Mouse (Mus musculus) liver, postnatal 0 days (tissue): ENCODE measurements around the gene Vamp5.

Source experiments
- CTCF ChIP-seq: sonication (generic); IDR thresholded peaks from 2 replicates; pipeline ENCODE4 v1.5.1; 2016; ENCODE audit warnings: antibody characterized with exemption, low read depth
- EP300 ChIP-seq: IDR thresholded peaks from 2 replicates; pipeline ENCODE4 v1.6.1; 2016; ENCODE audit warnings: antibody characterized with exemption, low read depth, mild to moderate bottlenecking

DNA sequence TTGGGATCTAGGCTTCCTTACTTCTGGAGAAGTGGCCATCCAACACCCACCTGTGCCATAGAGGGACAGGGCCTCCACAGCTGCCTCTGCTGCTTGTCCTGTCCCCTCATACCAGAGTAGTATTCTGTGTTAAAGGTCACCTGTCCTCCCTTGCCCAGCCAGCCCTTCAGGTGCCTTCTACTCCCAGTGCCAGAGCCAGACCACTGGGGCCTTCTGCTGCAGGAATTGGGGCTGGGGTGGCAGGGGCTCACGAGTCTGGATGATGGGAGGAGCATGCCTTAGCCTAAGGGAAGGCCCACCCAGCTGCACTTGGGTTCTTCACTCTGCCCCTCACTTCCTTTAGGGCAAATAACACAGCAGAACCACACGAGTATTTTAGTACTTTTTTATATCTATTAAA, 20.9 kb downstream of the Vamp5 start:
- no peak for TF ChIP-seq CTCF
- no peak for TF ChIP-seq EP300
